Mouse (Mus musculus): Measurements from ENCODE around the gene Socs1.

GRCm38 (mm10) chr16:10834542-10834910, 49.2 kb upstream of the Socs1 start:
- TF ChIP-seq ZNF384 (IDR thresholded peaks at IDR 0.05; ENCODE audit: low read depth, low read length) (no peak), MAFK (IDR thresholded peaks at IDR 0.05; ENCODE audit: insufficient read depth, low read depth, low read length) (0 out of 2 replicates have a peak, but pooled peaks have one; percentile 35)

Measured in ES-E14 (cell line).